Mouse (Mus musculus): ENCODE results near the gene Vipas39. TPM values are rescaled to one million over a fixed set of nuclear protein-coding genes. Genes with fewer than 3 reads are reported as not detected.

Vipas39 gene
- total RNA-seq, 2 experiments from 2014 or later = 54.9 to 61.5 TPM

DNA sequence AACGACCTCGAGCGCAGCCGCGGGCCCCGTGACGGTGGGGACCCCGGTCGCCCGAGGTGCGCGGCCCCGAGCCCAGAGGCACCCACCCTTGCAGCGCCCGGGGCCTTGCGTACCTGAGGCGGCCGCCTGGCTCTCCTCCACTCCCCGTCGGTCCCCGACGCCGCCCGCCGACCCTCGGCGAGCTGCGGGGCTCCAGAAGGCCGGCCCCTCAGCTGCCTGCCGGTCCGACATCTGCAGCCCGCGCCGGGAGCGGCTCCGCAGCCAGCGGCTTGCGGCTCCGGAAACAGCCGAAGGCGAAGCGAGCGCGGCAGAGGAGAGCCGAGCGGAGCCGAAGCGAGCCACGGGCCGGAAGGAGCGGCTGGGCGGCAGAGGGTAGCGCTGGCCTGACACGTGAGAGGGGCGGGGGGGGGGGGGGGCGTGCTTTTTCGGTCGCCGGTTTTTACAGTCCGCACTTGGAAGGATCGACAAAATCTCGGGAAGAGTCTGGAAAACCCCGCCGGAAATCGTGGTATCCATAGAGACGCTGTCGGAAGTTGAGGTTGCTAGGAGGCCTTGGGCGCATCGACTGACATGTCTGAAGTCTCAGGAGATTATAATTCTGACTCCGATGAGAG, 66.0 kb downstream of the Vipas39 start, which contains the start of gene Tmed8:
TSS of gene Tmed8 (minus strand) at position 482 of the 614 bp plus-strand sequence.
- peak; percentile 75 to 85 for DNase-seq (ENCODE audit: low spot score in 2 of 2)

DNA sequence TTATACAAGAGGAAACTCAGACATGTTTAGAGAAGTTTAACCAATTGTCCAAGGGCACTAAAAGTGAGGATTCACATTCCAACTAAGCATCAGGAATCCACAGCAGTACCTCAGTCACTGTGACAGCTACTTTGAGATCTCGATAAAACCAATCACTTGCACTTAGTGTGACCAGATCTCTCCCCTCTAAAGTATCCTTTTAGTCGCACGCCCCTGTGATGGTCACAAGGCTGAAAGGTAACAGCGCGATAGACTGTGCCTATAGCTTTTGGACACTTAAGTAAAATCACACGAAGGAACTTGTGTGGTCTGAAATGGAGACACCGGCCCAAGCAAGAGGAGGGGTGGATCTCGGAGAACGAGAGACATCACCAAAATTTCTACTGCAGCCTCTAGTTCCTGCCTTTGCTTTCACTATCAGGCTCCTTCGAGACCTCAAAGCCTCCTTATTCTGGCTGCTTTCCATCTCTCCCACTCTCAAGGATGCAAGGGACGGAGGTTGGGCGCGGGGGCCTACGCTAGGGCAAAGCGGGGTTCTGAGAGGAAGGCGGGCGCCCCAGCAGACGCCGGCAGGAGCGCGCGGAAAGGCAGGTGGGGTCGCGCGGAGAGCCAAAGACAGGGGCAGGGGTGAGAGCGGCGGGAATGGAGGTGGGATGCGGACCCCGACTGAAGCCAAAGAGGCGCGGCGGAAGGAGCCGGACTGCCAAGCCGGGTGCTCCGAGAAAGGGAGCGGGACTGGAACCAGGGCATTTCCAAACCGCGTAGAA, 66.7 kb downstream of the Vipas39 start, which contains the start of gene Samd15:
TSS of gene Samd15 (plus strand) at position 518 of the 767 bp plus-strand sequence.
- peak in 1 of 2 experiments; percentile 40 for DNase-seq (ENCODE audit: low spot score in 2 of 2)

DNA sequence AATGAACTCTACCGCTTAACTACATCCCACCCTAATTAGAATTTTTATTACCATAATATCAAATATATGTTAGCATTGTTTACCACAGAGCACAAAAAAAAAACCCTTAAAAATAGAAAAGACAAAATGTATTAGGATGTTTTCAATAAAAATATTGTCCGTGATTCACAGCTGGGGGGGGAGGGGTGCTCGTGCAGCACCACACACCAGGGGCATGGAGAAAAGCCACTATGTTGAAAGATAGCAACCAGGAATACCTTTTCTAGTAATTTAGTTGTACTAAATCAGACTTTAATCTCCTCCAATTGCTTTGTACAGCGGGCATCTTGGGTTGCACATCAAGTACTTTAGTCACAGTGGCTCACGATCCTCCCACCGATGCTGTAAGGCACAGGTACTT, 67.3 kb downstream of the Vipas39 start:
- no peak for DNase-seq (ENCODE audit: low spot score in 2 of 2)

DNA sequence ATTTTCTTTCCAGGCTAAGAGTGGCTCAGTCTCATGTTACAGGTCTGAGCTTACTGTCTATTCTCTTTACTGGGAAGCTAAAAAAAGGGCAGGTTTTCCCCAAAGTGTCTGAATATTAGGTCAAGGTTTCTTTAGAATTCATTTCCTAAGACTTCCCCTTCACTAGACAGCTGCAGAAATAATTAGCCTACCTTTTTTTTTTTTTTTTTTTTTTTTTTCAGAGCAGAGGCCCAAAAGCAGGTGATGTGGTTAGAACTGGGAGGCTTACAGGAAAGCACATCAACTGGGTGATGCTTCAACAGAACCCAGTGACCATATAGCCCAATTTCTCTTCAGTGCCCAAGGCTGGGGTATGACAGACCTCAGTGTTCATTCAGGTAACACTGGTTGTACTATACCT, 69.7 kb downstream of the Vipas39 start:
- DNase-seq (ENCODE audit: low spot score in 2 of 2) = no peak

DNA sequence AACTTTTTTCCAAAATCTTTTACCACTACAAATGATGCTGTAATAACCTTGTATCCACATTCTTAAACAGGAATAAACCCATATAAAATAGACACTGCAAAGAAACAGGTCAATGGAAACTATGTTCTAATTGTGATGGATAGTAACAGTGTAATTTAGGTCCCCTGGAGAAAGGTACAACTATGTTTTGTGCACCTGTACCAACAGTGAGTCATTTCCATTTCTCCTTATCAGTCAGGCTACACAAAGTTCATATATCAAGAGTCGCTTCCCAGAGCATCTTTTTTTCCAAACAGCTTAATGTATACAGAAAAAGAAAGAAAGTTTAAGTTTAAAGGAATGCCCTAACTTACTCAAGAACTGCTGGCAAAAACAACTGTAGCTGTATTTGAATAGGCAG, 71.0 kb downstream of the Vipas39 start:
- no peak for DNase-seq (ENCODE audit: low spot score in 2 of 2)

DNA sequence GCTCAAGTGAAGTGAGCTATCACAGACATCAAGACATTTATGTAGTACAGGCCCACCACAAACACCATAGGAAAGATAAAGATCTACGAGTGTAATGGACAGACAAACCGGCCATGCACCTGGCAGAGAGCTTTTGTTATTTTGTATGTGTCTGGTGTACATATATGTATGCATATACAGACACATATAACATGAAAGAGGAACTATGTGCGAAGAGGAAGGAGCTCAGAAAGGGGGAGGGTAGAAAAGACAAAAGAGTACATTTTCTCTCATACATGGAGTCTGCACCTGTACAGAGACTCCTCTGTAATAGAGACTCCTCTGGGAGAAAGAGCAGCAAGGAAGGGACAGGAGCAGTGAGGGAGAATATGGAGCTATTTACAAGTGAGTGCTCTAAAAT, 73.0 kb downstream of the Vipas39 start:
- DNase-seq (ENCODE audit: low spot score in 2 of 2) = no peak

Small RNA genes within 50 kb of the gene (microRNA-seq; reads per million reads assigned to microRNA genes)
- 0 reads per million in 2 experiments for gene Gm47293

Other genes with a start within 250 kb of the Vipas39 start
- 10 to 100 TPM; 28.4 to 28.8 TPM for gene Tmem63c, start 244.9 kb downstream of the Vipas39 start, total RNA-seq (2021)
- 1 to 10 TPM; 2.9 to 3.7 TPM for gene Ngb, start 163.7 kb downstream of the Vipas39 start, total RNA-seq (2021)
- gene Gstz1, start 119.1 kb downstream of the Vipas39 start, total RNA-seq (2021) = 10 to 100 TPM; 53.2 to 54.2 TPM
- 10 to 100 TPM; 20.1 to 20.3 TPM for gene Pomt2, start 118.3 kb downstream of the Vipas39 start, total RNA-seq (2021)
- 1 to 10 TPM; 2.3 to 3.1 TPM for gene Samd15, start 66.5 kb downstream of the Vipas39 start, total RNA-seq (2021)
- gene Tmed8, start 65.8 kb downstream of the Vipas39 start, total RNA-seq (2021) = 10 to 100 TPM; 26.8 to 27.5 TPM
- gene Noxred1, start 27.5 kb downstream of the Vipas39 start, total RNA-seq (2021) = 1 to 10 TPM; 1.1 to 1.5 TPM
- gene Ahsa1, start 223 bp upstream of the Vipas39 start, total RNA-seq (2021) = 100 to 1,000 TPM; 151 to 153 TPM
- gene Ism2, start 33.4 kb upstream of the Vipas39 start, total RNA-seq (2021) = under 1 TPM; 0.55 to 0.62 TPM
- gene Sptlc2, start 122.1 kb upstream of the Vipas39 start, total RNA-seq (2021) = 10 to 100 TPM; 66.3 to 67.3 TPM
- gene Slirp, start 177.6 kb upstream of the Vipas39 start, total RNA-seq (2021) = 10 to 100 TPM; 64.2 to 90.1 TPM
- gene Alkbh1, start 177.8 kb upstream of the Vipas39 start, total RNA-seq (2021) = 10 to 100 TPM; 18.8 to 20.5 TPM
- gene Snw1, start 206.0 kb upstream of the Vipas39 start, total RNA-seq (2021) = 10 to 100 TPM; 50.9 to 51.2 TPM
- not detected for gene Gm5788, start 228.5 kb upstream of the Vipas39 start, total RNA-seq (2021)
- not detected for gene Gm8300, start 248.1 kb upstream of the Vipas39 start, total RNA-seq (2021)

All from layer of hippocampus, postnatal 10 days (tissue).